12 mouse cellular contexts compared by ENCODE assay signal in the genomic region with DNA sequence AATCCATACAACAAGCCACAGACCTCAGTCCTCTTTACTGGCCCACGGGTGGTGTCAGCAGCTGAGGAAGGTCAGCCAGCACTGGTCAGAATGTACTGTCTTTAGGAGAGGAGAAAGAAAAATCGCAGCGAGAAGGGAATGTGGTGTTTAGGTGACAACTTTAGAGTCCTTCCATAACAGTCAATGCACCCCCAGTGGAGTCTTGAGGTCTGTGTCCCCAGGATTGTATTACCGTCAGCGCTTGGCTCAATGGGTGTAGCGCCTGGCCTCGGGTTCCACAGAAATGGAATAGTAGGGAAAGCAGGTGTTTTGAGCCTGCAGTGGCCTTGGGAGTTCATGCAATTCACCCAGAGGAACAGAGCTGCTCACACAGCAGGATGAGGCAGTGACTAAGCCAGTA.
"Had no signal": no experiment of that assay in that cellular context is flagged by ENCODE, and none has a peak within 500 bp of the region (broad histone marks: within the 10 kb centered on the region; RNA-seq: fewer than 3 reads in every experiment).

No protein-coding gene starts in this region.

- DNase-seq: gastrocnemius, adult 2 months; gastrocnemius, postnatal 10 days; gastrocnemius, postnatal 25 days; heart, adult 2 months; heart, postnatal 10 days; heart, postnatal 4 days; kidney, adult 18-20 months; kidney, adult 8-10 months; kidney, postnatal 25 days; kidney, postnatal 4 days; liver; liver, embryonic 13.5 days had no signal
